Mouse (Mus musculus): ENCODE data around the gene Gstp3. TPM values are rescaled to one million over a fixed set of nuclear protein-coding genes. Genes with fewer than 3 reads are reported as not detected.
"Not testable (repeated sequence)": the region's sequence is repeated elsewhere in the genome, so short reads cannot be mapped to it uniquely, and the experiment has no call there.

The Gstp3 gene
- total RNA-seq, 2 experiments from 2014 or later, result not detected

DNA sequence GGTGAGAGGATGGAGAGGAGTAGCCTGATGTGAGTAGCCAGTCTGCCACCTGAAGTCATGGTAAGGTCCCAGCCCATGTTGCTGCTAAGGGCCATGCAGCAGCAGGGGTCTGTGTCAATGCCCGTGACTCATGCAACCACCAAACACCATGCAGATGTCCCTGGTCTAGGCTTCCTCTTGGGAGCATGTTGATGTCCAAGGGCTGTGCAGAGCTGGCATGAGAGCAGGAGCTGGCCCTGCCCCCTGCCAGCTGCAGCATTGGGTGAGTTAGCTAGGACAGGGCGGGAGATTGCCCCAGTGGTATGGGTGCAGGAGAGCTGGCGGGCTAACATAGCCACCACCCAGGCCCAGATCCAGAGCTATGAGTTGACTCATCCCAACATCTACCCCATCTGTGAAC is 31.1 kb upstream of the Gstp3 start:
- no peak for DNase-seq (ENCODE audit: low spot score in 2 of 2)

DNA sequence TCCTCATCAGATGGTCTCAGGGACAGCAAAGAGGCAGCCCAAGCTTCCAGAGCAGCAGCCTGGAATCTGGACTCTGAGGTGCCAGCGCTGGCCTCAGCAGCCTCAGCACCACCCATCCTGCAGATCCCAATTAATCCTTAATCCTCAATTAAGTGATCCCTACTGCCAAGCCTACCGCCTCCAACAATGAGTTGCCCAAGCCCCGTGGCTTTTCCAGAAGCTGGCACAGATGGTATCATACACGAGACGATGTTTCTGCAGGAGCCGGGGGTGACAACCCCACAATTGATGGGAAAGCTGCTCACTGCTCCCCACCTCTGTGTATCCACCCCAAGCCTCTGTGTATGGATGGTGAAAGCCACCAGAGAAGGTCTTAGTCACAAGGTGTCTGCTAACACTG is 29.8 kb upstream of the Gstp3 start:
- DNase-seq (ENCODE audit: low spot score in 2 of 2), result peak in 1 of 2 experiments; percentile 69

DNA sequence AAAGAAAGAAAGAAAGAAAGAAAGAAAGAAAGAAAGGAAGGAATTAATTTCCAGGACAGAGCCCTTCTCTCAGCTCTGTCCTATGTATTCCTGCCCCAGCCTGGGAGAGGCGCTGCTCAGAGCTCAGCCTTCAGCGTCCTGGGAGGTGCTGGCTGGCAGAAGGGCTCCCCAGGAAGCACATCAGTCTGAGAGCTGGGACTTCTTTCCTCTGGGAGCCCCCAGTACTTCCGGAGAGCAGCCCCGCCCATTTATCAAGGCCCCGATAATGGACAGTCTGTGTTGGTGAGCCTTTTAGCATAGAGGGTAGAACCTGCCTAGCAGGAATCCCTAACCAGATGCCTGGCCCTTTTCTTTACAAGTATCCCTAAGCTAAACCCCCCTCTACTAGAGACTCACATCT is 28.8 kb upstream of the Gstp3 start:
- DNase-seq (ENCODE audit: low spot score in 2 of 2), result no peak

DNA sequence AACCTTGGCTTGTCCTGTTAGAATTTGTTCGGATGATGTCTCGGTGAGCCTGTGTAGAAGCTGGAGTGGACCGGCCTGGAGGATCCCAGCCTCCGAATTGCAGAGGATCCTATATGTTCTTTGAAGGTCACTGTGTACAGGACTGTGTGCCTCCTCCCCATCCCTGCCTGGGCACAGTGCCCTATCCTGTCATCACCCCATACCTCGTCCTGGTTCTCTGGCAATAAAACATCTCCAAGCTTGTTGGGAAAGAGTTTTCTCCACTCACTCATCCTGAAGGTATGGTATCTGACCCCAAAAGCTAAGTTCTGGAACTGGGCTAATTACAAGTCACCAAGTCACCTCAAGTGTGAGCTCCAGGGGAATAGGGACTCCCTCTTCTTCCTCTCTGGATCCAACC is 27.7 kb upstream of the Gstp3 start:
- no peak for DNase-seq (ENCODE audit: low spot score in 2 of 2)

DNA sequence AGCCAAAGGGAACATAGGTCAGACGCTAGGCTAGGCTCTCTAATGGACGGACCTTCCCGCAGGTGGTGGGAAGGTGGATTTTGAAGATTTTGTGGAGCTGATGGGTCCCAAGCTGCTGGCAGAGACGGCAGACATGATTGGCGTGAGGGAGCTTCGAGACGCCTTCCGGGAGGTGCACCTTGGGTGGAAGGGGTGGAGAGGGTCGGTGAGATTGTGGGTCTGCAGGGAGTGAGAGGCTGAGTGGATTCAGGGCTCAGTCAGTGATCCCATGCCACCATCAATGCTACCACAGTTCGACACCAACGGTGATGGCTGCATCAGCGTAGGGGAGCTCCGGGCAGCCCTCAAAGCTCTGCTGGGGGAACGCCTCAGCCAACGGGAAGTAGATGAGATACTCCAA is 26.8 kb upstream of the Gstp3 start:
- DNase-seq (ENCODE audit: low spot score in 2 of 2), result no peak

DNA sequence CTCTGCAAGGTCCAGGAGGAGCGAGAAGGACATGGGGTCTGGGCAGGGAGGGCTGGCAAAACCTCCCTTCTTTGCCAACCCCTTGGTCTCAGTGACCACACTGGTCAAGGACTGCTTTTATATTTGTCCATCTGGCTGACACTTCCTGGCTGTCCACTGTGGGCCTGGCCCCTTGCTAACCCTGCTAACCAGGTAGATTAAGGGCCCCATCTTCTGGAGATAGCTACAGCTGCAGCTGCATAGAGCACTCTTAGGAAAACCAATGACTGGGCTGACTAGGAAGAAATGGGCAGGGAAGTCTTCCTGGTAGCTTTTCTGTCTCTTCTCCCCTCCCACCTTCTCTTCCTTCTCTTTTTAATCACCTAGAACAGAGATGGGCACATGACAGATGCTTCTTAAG is 25.6 kb upstream of the Gstp3 start:
- no peak for DNase-seq (ENCODE audit: low spot score in 2 of 2)

DNA sequence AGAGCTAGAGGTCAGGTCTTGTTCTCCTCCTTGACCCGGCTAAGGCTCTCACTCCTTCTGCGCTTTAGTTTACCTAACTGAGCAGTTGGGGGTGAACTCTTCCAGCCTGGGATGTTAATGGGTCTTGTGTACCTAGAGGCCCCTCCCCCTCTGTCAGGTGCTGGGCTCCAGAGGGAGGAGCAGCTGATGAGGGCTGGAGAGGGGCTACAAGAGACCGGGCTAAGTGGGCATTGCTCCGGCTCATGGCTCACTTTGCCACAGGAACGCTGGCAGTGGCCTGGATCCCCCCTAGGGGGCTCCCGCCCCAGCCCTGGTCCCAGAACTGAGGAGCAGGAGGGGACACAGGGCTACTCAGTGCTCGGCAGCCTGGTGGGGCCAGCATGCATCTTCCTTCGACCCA is 24.5 kb upstream of the Gstp3 start:
- no peak for DNase-seq (ENCODE audit: low spot score in 2 of 2)

DNA sequence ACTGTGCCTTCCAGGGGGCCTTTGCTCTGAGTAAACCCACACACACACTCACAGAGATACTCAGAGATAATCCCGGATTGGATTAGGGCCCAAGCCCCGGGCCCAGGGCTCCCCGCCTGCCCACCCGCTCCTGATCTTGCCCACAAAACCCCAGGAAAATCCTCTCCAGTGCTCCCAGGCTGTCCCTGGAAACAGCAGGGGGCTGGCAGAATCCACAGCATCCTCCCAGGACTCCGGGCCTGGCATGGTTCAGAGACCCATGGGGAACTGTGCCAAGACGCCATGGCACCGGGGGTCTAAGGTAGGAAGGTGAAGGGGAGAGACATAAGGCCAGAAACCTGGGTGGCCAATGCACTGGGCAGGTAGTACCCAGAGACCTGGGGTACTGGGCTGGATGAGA is 23.9 kb upstream of the Gstp3 start:
- DNase-seq (ENCODE audit: low spot score in 2 of 2), result no peak

DNA sequence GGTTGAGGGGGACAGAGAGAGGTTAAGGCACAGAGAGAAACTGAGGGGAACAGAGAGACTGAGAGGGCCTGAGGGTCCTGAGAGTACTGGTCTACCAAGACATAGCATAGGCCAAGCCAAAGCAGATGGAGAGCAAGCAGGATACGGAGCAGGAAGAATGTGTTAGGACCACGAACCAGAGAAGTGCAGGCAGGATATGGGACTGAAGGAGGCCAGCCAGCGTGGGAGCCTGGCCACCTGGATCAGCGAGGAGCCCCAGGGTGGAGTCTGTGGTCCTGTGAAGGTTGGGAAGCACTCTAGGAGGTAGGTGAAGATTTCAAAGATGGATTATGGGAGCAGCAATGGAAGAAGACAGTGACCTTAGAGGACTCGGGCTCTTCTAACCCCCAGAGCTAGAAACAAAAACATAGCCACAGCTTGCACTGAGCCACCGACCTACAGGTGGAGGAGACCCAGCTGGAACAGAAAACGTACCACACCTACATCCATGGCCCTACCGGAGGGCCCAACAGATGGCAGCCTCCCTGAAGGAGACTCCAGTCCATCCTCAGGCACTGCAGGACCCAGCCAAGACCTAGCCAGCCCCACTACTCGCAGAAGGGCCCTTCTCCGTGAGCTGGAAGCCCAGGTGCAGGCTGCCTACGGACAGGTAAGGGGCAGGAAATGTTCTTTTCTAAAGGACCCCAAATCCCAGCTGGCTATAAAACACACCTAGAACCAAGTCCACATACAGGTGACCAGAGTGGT is 23.0 kb upstream of the Gstp3 start:
- DNase-seq (ENCODE audit: low spot score in 2 of 2), result no peak

DNA sequence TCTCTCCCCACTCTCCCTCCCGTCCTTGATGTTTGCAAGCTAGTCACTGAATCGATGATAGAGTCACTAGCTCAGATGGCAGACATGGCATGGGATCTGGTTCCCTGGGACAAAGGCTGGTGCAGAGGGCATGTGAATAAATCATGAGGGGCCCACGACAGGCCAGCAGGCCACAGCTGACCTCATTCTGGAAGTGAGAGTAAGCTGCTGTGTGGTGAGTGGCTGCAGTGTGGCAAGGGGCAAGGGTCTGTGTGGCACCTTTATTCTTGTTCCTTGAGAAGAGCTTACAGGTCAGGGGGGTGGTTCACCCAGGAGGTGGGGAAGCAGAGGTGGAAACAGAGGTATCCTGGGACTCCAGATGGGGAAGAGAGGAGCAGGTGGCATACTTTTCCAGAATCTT is 22.0 kb upstream of the Gstp3 start, which contains the start of gene Cabp2:
Cabp2 (plus strand) TSS at position 185 of the 400 bp plus-strand sequence.
- no peak for DNase-seq (ENCODE audit: low spot score in 2 of 2)

DNA sequence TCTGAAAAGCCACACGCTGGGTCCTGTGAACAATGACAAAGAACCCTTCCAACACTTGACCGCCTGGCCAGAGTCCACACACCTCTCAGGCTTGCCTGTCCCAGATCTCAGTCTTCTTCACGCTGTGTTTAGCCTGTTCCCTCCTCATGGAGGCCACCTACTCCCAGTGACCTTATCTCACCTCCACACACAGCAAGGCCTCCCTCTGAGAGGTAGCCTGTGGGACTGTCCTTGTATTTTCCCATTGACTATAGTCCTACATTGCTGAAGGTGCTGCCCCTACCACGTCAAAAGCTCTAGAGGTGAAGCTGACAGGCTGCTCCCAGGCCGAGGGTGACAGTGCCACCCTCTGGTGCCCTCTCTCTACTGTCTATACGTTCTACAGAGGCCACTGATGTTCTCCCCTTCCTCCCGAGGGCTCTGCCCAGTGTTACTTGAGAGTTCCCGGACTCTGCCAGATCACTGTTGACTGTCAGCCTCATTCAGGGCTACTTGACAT is 21.2 kb upstream of the Gstp3 start:
- DNase-seq (ENCODE audit: low spot score in 2 of 2), result no peak

DNA sequence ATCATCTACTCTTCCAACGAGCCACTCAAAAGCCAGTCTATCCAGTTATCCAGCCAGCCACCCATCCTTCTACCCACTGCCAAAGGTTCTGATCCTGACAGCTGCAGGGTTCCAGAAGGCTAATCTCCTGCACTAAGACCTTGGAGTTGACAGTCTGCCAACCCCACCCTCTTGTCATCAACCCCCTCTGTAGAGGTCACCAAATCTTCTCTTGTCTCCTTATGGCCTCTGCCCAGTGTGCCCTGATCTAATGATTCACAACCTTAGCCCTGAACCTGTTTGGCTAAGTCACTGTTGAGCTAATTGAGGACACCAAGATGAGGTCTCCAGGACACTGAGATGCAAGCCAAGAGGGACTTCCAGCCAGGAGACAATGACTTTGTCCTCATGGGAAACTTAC is 20.2 kb upstream of the Gstp3 start:
- DNase-seq (ENCODE audit: low spot score in 2 of 2), result no peak

DNA sequence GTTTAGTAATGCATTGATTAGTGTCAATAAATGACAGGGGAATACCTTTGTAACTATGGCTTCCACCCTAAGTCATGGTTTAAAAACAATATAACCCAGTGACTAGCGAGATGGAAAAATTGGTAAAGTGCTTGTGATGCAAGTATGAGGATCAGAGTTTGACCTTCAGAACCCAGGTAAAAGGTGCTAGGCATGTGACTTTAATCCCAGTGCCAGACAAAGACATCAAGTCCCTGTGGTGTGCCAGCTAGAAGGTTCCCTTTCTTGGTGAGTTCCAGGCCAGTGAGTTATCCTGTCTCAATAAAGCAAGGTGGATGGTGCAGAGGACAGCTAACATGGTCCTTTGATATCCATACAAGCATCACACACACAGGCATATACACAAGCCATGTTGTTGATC is 16.2 kb upstream of the Gstp3 start:
- DNase-seq (ENCODE audit: low spot score in 2 of 2), result no peak

DNA sequence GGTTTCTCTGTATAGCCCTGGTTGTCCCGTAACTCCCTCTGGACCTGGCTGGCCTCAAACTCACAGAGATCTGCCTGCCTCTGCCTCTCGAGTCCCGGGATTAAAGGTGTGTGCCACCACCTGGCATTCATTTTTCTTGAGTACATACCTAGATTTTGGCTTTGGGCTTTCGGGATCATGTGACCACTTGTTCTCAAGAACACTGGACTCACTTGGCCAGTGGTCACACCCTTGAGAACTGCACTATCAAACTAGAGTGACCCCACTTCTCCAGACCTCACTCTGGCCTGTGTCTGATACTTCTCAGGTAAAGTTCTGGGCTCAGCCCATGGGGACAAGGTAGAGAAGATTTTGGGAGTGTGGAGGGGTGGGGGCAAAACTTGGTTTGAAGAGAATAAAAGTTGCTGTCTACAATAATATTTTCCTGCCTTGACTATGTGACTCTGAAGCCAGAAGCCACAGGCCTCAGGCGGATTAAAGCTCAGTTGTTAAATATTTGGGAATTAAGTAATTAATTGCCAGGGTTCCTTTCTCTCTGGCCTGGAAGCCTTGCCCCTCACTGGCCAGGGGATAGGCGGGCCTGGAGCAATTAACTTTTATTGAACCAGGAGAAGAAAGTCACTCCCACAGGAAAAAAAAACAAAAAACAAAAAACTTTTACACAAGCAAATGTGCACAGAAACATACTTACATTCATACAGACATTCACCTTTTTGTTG is 13.5 kb upstream of the Gstp3 start:
- DNase-seq (ENCODE audit: low spot score in 2 of 2), result no peak

DNA sequence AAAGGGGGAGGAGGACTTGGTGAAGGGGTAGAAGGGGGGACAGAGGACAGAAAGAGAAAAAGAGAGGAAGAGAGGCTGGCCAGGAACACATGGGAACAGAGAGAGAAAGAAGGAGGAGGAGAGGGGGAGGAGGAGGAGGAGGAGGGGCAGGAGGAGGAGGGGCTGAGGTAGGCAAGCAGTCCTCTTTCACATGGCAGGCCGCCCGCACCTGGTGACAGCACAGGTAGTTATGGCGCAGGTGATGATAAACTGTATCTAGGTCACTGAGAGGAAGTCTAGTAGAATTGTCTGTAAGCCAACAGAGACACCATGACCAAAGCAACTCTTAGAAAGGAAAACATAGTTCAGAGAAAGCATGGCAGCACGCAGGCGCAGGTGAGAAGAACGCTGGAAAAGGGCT is 12.0 kb upstream of the Gstp3 start:
- no peak for DNase-seq (ENCODE audit: low spot score in 2 of 2)

DNA sequence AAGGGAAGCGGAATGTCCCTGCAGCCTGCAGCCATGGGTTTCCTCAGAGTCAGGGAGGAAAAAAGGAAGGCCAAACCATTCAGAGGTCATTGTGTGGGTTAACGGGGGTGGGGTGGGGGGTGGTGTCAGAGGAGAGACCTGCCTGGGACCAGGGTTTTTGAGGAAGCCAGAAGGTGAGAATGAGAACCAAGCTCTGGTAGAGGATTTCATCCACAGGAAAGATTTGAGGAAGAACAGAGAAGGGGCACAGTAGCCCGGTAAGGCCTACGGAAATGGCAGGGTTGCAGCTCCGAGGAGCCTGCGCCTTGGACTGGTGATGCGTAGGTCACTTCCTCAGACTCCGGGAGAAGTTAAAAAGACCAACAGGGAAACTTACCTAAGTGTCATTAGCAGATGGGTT is 11.4 kb upstream of the Gstp3 start:
- no peak for DNase-seq (ENCODE audit: low spot score in 2 of 2)

DNA sequence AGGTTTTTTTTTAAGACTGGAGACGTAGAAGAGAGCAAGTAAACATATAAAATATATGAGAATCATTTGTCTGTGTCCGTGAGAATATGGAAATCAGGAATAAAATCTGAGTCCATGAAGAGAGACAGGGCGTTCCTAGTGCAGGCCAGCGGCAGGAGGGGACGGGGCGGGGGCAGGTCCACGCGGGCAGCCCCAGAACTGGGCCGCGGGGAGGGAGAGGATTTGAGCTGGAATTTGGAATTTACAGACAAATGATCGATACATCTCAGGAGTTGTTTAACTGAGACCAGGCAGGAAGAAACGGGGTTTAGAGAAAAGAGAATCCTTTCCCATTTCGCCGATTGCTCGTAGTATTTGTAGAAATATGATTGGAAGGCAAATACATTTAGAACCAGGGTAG is 10.9 kb upstream of the Gstp3 start:
- no peak for DNase-seq (ENCODE audit: low spot score in 2 of 2)

DNA sequence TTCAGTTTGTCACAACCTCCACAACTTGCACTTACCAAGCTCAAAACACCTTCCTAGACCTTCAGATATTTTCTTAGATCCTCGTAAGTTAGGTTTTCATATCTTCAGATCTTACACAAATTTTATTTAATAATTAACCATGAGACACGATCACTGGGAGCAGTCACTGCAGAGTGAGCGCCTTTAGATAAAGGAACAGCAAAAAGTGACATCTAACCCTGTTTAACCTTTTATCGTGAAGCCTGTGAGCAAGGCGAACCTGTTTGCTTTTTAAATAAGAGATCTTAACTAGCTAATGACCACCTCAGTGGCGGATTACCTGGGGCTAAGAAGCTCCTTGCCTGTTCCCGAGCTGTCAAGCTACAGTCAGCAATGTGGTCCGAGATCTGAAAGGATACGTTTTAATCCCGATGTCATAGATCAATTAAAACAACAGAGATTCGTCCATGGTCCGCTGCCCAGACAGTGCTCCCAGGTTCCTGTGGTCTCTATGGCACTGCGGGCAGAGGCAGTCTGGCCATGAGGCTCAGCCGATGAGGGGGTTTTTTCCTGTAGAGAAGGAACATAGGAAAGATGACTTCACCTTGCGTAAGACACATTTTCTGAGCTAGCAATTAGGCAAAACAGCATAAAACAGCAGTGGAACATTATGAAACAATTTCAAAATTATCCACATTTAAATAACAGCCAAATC is 9.5 kb upstream of the Gstp3 start:
- no peak for DNase-seq (ENCODE audit: low spot score in 2 of 2)

DNA sequence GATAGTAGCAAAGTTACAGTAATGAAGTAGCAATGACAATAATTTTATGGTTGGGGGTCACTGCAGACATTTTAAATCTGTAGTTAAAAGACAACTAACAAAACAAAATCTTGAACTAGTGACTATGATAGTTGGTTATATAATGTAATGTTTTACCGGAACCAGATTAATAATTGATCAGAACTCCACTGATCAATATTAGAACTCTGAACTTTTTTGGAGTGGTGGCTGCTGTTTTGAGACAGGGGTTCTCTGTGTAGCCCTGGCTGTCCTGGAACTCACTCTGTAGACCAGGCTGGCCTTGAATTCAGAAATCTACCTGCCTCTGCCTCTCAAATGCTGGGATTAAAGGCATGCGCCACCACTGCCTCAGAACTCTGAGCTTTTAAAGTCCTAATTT is 8.9 kb upstream of the Gstp3 start:
- not testable (repeated sequence) for DNase-seq (ENCODE audit: low spot score in 2 of 2)

DNA sequence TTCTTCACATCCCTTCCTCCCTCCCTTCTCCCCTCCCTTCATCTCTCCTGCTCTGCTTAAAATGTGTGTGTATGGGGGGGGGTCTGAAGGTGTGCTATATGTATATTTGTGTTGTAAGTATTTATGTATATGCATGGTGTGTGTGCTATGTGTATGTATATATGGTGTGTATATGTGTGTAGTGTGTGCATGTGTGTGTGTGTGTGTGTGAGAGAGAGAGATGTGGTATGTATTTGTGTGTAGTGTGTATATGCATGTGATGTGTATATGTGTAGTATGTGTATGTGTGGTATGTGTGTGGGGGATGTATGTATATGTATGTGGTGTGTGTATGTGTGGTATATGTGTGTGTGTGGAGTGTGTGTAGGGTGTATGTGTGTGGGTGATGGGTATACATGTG is 7.5 kb upstream of the Gstp3 start:
- DNase-seq (ENCODE audit: low spot score in 2 of 2), result no peak

DNA sequence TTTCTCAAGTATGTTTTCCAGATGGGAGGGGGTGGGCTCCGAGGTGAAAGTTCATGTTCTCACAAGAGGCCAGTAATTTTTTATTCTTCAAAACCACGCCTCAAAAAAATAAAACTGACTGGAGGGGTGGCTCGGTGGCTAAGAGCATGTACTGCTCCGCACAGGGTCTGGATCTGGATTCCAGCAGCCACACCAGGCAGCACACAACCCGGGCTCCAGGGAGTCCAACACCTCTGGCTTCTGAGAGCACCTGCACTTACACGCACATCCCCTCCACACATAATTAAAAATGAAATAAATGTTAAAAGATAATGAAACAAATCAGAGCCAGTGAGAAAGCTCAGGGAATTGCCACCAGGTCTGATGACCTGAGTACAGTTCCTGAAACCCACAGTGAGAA is 6.9 kb upstream of the Gstp3 start:
- no peak for DNase-seq (ENCODE audit: low spot score in 2 of 2)

DNA sequence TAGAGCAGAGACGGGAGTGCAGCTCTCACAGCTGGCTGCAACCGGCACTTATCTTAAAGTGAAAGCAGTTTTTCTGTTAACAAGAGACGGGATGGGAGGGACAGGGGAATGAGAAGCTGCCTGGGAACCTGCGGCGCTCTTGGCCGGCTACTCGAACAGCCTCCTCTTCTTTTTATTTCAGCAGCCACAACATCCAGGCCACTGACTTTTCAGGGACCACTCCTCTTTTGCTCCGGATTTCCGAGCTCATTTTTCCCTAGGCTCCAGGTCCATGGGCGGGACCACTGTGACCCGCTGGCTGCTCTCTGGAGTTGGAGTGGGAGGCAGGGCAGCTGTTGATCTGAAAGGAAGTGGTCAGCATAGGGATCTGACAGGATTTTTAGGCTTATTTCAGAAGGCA is 5.1 kb upstream of the Gstp3 start:
- not testable (repeated sequence) for DNase-seq (ENCODE audit: low spot score in 2 of 2)

All from layer of hippocampus, adult 18-20 months (tissue).